Mouse (Mus musculus) embryo, embryonic 9.5 days (tissue): ENCODE measurements around the gene Kpnb1.

Experiments
- DNase-seq: peaks from one replicate; pipeline ENCODE4 v3.0.0-alpha.2; 2017; ENCODE audit errors: extremely low spot score

Kpnb1 gene

GRCm38 (mm10) chr11:97185704-97186614 lies 1.7 kb downstream of the Kpnb1 start:
- DNase-seq, result no peak

- DNase-seq, result no peak
Observed at GRCm38 (mm10) chr11:97184875-97185274, 2.8 kb downstream of the Kpnb1 start.

- DNase-seq, result no peak
Observed at GRCm38 (mm10) chr11:97182446-97182845, 5.2 kb downstream of the Kpnb1 start.

- no peak for DNase-seq
Observed at GRCm38 (mm10) chr11:97181061-97181460, 6.6 kb downstream of the Kpnb1 start.

- DNase-seq, result no peak
Observed at GRCm38 (mm10) chr11:97178198-97178597, 9.5 kb downstream of the Kpnb1 start.

- no peak for DNase-seq
Observed at GRCm38 (mm10) chr11:97176851-97177250, 10.8 kb downstream of the Kpnb1 start.

- no peak for DNase-seq
Observed at GRCm38 (mm10) chr11:97175499-97175898, 12.2 kb downstream of the Kpnb1 start.

- DNase-seq, result no peak
Observed at GRCm38 (mm10) chr11:97160341-97160740, 27.3 kb downstream of the Kpnb1 start.

- no peak for DNase-seq
Observed at GRCm38 (mm10) chr11:97156999-97157398, 30.7 kb downstream of the Kpnb1 start.

GRCm38 (mm10) chr11:97152662-97153287 lies 34.9 kb downstream of the Kpnb1 start:
- DNase-seq, result no peak

- DNase-seq, result peak; percentile 38
Observed at GRCm38 (mm10) chr11:97152023-97152426, 35.7 kb downstream of the Kpnb1 start.

GRCm38 (mm10) chr11:97151343-97151801 lies 36.3 kb downstream of the Kpnb1 start, which contains the start of gene Tbkbp1:
TSS of gene Tbkbp1 (minus strand) at chr11:97151495.
- DNase-seq, result no peak

GRCm38 (mm10) chr11:97150411-97151330 lies 37.0 kb downstream of the Kpnb1 start:
- peak; percentile 90 for DNase-seq

- DNase-seq, result no peak
Observed at GRCm38 (mm10) chr11:97149995-97150410, 37.7 kb downstream of the Kpnb1 start.

GRCm38 (mm10) chr11:97149026-97149425 lies 38.7 kb downstream of the Kpnb1 start:
- no peak for DNase-seq

GRCm38 (mm10) chr11:97148591-97148990 lies 39.1 kb downstream of the Kpnb1 start:
- no peak for DNase-seq

- DNase-seq, result no peak
Observed at GRCm38 (mm10) chr11:97147333-97147732, 40.3 kb downstream of the Kpnb1 start.

GRCm38 (mm10) chr11:97146724-97147123 lies 41.0 kb downstream of the Kpnb1 start:
- DNase-seq, result peak; percentile 80

GRCm38 (mm10) chr11:97145951-97146350 lies 41.7 kb downstream of the Kpnb1 start:
- no peak for DNase-seq

GRCm38 (mm10) chr11:97145320-97145719 lies 42.4 kb downstream of the Kpnb1 start:
- no peak for DNase-seq

GRCm38 (mm10) chr11:97143196-97143900 lies 44.3 kb downstream of the Kpnb1 start:
- no peak for DNase-seq
